Mouse (Mus musculus) heart, postnatal 4 days (tissue): Measurements from ENCODE around the gene Txnip. TPM values are rescaled to one million over a fixed set of nuclear protein-coding genes. Genes with fewer than 3 reads are reported as not detected.

Source experiments
- DNase-seq: peaks from one replicate; pipeline ENCODE4 v3.0.0; 2021
- total RNA-seq, 2 experiments: library from RNA; stranded (reverse); gene quantifications; 2 replicates each; pipeline ENCODE4 v1.2.3; 2021

Gene Txnip
- total RNA-seq, 2 experiments from 2014 or later = 286 to 331 TPM

DNA sequence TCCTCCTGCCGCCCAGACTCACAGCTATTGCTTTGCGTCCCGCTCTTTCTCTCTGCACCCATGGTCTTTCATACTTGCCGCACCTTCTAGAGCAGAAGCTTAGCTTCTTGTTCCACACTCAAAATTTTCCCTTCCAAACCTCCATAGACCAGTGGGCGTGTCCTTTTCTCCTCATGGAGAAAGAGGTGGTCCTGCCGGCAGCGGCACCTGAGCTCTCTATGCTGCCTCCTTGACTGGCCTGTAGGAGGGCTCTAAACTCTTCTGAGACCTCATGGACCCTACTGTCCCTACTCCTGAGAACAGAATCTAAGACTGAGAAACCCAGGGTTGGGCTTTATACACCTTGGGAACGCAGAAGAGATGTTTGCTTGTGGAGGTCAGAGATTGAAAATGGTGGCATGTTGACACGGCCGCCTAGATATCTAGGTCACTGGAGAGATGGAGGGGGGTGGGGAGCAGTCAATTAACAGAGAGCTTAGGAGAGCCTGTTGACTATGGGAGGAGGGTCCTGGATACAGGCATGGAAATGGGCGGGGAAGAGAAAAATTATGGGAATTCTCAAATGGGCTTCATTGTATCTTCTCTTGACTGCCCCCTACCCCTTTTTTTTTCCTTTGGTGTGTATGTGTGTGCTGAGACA, 12.3 kb downstream of the Txnip start:
- DNase-seq = peak; percentile 25

DNA sequence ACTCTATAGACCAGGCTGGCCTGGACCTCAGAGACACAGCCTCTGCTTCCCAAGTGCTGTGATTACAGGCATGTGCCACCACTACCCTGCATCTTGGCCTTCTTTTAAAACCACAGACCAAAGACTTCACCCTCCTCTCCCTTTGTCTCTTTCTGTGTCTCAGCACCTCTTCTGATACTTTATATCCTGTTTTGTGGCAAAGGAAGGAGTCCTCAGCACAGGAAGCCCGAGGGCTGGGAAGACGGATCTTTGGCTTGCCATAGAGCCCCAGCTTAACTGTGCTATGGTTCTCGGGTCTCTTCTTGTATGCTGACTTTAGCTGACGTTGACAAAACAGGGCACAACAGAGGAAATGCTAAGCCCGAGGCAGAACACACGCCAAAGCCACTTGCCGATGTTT, 12.9 kb downstream of the Txnip start:
- DNase-seq = no peak

DNA sequence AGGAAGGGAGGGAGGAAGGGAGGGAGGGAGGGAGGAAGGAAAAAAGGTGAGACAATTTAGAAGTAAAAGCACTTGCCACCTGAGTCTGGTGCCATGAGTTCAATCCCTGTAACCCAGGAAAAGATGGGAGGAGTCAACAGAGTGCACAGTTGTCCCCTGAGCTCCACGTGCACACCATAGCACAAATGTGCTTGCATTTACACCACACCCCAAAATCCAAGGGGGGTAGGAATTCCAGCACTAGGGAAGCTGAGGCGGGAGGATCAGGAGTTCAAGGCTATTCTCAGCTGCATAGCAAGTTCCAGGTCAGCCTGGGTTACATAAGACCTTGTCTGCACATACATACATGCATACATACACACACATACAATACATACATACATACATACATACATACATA, 13.6 kb downstream of the Txnip start:
- no peak for DNase-seq

DNA sequence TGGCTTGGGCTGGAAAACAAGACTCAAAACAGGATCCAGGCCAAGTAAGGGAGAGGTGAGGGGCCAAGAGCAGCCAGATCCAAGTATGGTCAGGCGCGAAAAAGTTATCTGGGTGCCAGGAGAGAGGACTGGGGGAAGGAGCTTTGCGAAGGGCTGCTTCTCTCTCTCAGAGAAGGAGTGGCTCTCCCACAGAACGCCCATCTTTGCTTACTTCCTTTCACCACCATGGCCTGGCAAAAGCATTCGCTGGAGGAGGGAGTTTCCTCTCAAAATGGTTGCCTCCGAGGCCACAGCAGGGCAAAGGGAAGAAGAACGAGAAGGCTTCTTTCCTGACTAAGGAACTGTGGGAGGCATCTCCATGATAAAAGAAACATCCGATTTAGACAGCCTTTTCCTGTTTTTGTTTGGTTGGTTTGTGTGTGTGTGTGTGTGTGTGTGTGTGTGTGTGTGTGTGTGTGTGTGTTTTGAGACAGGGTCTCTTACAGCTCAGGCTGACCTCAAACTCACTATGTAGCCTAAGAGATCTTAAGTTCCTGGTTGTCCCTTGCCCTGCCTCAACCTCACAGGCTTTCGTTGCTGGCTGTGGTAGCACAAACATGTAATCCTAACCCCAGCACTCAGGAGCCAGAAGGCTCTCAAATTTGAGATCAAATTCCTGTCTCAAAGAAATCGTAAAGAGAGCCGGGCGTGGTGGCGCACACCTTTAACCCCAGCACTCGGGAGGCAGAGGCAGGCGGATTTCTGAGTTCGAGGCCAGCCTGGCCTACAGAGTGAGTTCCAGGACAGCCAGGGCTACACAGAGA, 14.3 kb downstream of the Txnip start:
- DNase-seq = peak; percentile 79

DNA sequence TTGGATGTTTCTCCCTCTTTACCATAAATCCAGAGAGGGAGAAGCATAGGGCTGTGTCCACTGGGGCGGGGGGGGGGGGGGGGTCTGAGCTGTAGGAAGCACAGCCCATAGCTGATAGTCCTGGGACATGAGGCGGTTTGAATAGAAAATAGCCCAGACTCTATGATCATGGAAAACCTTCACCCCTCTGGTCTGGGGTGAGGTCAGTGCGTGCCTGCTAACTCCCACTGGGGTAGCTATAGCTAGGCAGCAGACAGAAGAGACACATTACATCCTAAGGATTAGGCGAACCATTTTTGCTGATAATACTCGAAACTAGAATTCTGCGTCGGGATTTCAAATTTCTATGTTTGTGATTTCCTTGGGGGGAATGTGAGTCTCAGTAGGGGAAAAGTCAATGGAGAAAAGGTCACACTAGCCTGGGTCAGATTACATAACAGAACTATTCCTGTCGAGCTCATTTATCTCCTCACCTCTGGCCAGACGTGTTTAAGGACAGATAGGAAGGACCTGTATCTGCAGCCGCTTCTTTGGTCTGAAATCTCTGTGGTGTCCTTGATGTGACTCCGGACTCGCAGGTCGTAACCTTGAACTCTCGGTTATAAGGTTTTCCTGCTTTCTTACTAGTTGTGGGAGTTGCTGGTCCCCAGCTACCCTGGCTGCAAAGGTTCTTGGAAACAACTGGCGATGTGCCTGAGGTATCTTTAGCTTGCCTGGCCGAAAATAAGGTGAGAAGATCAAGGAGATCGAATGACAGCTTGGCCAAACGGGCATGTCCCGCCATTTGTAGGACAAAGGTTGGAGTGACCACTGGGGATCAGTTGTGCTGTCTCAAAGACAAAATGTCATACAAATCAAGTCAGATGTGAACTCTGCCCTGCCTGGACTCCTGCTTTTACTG, 16.1 kb downstream of the Txnip start:
- DNase-seq = peak; percentile 55

DNA sequence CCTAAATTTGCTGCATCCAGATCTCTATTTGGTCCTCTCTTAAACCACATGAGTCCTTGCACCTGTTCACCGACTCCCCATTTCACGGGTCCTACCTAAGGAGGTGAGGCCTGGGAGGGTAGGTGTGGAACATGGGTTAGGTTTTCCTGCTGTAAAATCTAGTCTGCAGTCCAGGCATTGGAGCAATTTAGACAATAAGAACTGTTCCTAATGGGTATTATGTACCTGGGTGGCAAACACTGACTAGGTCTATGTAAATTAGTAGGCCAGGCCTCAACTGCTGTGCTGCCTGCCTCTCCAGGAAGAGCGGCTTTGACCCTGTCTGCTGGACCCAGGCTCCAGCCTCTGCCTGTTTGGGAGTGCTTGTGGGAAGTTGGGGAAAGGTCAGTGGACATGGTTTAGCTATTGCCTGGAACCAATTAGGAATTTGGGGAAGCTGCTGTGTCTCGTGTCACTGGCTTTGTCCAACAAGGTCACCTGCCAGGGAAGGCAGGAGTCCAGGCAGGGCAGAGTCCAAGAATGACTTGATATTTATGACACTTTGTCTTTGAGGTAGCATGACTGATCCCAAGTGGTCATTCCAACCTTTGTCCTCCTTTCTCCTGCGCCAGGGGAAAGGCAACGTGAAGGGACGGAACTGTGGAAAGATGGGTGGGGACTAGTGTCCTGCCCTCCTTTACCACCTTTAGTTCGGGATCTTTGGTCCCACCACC, 17.7 kb downstream of the Txnip start:
- DNase-seq = peak; percentile 83

DNA sequence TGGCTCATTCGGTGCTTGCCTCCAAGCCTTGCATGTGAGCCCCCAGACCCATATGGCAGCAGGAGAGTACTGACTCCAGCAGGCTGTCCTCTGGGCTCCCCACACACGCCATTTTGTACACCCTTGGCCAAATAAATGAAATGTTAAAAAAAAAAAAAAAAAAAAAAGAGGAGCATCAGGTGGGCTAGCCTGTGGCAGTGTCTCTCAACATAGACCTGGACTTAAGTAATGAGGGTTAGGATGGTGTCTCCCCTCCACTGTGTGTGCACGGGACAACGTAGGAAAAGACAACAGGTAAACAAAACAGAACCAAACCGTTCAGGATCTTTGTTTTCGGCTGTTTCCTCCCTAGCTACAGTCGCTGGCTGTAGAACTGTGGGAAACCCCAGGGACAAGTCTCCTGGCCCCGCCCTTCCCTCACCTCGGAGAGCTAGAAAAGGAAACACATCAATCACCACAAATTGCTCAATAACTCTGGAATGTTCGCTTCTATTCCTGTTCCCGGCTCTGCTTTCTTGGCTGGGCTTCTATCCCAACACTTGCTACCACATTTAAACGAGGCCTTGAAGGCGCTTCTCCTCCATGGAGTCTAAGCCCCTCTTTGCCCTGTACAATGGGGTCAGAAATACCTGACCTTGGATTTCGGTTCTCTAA, 18.4 kb downstream of the Txnip start:
- DNase-seq = peak; percentile 81

DNA sequence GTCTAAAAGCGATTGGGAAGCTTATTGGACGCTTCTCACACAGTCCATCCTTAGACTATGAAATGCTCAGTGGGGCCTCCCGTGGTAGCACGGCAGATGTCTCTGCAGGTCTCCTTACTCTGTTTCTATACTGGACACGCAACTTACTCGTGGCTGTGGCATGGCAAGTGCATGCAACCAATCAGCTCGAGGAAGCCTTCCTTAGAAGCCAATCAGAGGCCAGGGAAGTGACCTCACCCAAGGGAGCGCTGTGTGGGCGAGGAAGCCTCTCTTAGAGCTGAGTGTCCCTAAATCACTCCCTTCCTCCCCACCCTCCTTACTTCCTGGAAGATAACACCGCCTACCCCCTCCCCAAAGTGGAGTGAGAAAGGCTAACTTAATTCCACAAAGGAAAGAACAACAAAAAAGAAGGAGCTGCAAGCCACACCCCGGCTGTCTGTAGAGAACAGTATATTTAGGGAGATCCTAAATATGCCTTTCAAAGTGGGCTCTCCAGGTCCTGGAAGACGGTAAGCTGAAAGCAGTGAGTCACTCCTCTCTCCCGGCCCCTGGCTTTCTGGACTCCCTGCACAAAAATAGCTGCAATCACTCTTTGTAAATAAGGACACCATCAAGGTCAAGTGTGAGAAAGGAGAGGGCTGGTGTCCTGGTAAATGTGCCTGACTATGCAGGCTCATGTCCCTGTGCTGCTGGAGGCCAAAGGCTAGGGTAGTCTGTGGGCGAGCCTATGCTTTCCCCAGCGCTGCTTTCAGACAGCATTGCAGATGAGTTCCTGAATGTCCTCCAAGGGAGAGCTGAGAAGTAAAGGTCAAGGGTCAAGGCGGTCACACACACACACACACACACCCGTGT, 19.2 kb downstream of the Txnip start, which contains the start of gene Gm16253:
Gene Gm16253 (plus strand): TSS at position 295 of the 852 bp plus-strand sequence.
- DNase-seq = peak; percentile 95

DNA sequence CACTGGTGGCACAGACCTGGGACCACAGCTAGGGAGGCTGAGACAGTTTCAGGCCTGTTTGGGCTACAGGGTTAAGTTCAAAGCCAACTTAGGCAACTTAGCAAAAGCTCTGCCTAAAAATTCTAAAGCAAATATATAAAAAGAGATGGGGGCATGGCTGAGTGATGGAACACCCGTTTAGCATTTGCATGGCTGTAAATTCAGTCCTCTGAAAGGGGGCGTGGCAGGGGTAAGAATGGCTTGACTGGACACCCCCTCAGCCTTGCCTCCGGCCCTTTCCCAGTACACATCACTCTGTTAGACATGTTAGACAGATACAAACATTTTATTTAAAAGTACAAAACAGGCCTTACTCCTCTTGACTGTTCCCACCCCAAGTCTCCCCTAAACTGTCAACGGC, 19.8 kb downstream of the Txnip start:
- DNase-seq = peak; percentile 43

DNA sequence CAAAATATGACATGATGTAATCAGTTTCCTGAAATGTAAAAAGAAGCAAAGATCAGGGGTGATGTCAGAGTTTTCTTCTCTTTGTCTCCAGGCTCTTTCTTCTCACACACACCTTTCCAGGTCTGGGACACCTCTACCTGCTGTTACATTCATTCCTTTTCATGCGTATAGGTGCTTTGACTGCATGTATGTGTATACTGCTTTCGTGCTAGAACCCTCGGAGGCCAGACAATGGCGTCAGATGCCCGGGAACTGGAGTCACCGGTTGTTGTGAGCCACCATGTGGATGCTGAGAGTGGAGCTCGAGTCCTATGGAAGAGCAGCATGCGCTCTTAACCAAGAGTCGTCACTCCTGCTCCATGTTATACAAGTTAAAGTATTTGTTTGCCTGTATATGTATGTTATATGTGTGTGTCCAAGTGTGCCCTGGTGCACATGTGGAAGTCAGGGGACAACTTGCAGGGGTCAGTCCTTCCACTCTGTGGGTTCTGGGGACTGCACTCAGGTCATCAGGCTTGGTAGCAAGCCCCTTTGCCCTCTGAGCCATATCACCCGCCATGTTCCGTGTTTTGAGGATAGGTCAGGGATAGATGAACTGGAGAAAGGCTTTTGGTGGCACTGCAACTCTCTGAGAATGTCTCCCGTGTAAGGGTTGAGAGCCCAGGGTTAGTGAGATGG, 20.9 kb downstream of the Txnip start:
- DNase-seq = peak; percentile 36

DNA sequence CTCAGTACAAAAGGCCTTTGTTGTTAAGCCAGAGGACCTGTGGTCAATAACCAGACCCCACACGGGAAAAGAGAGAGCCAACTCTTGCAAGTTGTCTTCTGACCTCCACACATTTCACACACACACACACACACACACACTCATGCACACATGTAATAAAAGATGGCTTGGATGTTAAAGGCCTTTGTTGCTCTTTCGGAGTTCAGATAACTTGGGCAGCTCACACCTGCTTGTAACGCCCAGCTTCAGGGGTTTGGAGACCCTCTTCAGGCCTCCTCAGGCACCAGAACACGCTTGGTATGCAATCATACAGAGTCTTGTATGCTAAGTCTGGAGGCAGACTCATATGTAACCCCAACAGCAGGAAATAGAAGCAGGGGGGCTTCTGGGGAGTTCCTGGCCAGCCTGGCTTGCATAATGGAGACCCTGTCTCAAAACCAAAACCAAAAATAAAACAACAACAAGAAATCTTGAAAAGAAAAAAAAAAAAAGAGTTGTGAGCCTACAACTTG, 21.5 kb downstream of the Txnip start:
- no peak for DNase-seq

DNA sequence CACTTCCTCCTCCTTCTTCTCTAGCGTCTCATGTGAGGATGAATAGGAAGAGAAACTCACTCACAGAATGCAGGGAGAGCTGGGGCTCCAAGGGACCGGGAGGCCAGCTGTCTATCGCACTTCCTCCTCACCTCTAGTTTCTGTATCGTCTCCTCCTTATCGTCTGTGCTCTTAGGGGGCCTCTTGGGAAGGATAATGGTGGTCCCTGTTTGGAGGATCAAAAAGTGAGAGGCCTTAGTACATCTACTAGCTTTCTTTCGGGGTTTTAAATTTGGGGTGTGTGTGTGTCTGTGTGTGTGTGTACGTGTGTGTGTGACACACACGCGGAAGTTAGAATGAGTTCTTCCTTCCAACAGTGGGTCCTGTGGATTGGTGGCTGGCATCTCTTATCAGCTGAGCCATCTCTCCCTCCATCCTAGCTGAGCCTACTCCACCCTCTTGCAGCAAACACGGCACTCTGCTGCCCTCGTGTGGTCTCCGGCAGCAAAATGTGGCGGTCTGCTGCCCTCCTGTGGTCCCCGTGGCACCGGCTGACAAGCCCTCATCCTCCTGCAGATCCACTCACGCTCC, 22.2 kb downstream of the Txnip start:
- DNase-seq = peak; percentile 95

DNA sequence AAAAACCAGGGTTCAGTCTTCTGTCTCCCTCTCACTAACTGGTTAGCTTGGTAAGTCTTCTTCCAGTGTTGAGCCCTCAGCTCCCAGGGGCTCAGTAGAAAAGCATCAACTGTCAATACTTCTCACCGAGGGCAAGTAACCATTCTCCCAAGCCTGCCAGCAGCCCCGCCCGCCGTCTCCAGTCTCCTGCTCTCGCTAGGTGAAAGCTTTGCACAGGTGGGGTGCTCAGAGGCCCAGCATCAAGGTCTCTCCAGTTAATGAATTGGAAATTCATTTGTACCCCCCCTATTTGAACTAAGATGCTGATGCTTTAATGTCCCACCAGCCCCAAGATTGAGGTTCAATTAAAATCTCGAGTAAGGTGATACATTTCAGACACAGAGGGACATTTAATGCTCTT, 23.4 kb downstream of the Txnip start:
- no peak for DNase-seq

DNA sequence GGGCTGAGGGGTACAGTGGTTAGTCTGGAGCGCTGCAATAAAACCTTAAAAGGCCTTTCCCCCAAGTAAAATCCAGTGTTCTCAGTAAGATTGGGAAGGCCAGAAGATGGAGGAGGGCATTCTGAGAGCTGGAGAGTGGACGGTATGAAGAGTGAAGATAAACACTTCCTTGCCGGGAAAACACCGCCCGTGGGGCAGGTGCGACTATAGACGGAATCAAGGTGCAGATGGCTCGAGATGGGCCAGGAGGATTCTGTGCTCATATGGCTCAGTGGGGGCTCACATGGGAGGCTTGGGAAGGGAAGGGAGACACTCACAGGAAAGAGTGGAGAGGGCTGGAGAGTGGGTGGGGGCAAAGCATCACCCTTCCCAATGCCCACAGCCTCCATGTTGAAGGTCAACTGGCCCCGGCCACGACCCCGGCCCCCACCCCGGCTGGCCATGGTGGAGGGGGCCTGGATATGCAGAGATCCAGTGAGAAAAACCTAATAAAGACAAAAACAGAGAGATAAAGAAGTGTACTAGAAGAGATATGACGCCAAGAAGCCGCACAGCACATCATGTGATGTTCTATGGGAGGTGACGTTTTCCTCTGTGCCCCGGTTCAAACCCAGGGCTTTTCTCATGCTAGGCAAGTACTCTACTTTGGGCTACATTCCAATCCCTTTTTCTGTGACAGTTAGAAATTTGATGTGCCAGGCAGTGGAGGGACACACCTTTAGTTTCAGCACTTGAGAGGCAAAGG, 24.2 kb downstream of the Txnip start:
- DNase-seq = no peak

DNA sequence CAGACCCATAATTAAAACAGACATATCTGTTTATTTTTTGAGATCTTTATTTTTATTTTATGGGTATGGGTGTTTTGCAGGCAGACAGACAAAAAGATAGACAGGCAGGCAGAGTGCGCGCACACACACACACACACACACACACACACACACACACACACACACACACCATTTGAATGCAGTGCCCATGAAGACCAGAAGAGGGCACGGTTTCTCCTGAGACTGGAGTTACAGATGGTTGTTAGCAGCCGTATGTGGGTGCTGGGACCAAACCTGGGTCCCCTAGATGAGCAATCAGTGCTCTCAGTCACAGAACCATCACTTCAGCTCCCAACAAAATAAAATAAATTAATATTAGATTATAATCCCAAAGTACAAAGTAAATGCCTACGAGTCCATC, 25.6 kb downstream of the Txnip start:
- DNase-seq = no peak

DNA sequence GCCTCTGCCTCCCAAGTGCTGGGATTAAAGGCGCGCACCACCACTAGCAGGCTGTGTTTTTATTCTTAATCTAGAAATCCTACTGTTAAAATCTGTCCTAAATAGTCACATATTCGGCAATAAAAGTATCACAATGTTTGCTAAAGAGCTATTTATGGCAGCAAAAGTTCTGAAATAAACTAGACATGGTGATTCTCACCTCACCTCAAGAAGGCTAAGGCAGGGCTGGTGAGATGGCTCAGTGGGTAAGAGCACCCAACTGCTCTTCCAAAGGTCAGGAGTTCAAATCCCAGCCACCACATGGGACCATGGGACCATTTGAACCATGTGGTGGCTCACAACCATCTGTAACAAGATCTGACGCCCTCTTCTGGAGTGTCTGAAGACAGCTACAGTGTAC, 32.9 kb downstream of the Txnip start:
- no peak for DNase-seq

DNA sequence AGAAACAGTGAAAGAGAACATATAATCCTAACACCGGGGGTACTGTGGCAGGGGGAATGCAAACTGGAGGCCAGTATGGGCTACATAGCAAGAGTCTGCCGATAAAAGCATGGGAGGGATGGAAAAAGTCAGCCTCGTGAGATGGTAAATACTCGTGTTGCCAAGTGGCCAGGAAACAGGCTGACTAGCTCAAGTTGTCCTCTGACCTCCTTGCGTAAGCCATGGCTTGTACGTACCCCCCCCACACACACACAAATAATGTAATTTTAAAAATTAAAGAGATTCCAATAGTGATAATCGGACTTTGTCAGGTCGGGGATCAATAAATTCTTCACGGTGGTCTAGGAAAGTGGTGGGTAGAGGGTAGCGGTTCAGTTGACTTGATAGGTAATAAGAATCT, 35.6 kb downstream of the Txnip start:
- DNase-seq = peak; percentile 36

DNA sequence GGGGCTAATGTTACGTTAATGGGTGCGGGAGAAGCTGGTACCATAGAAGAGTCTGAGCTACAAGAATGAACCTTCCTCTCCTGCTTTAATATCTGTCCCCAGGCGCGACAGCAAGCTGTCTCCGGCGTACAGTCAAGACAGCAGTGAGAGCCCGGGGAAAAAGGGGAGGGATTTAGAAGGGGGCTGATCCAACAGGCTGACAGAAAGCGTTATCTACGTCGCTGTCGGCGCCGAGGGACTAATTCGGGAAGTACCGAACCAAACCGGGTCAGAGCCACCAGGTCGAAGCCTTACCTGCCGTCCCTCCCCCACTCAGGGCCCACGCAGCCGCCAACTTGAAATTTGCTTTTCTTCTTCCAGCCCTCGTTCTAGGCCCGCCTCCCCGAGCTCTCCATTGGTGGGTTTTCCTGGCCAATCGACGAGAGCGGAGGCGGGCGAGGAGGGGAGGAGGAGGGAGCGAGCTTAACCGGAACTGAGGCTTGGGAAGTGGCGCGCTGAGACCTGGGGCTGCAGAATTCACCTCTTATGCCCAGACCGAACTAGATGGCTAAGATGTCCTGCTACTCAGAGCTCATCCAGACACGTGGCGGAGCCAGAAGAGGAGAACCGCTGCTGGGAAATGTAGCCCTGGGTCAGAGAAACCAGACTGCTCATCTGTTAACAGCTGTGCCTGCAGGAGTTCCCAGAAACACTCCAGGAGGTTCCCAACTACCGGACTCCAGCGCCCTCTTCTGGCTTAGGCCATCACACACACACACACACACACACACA, 36.2 kb downstream of the Txnip start, which contains the start of gene Polr3gl:
Gene Polr3gl (minus strand): TSS at position 392 of the 771 bp plus-strand sequence.
- DNase-seq = peak; percentile 95
